Mouse (Mus musculus) heart, adult 2 months (tissue): ENCODE results near the gene Ndst2. TPM values are rescaled to one million over a fixed set of nuclear protein-coding genes. Genes with fewer than 3 reads are reported as not detected.

ENCODE experiments used
- DNase-seq, 2 experiments: peaks; one replicate each; pipeline ENCODE4 v3.0.0; 2021
- H3K27ac ChIP-seq: fragments of 200-600 bp; 2 replicates; pipeline ENCODE4 v1.8.1; 2022
- H3K27me3 ChIP-seq: fragments of 200-500 bp; 2 replicates; pipeline ENCODE4 v1.6.1; 2012; ENCODE audit warnings: mild to moderate bottlenecking, low read length, inconsistent platforms, mixed read lengths; ENCODE audit not compliant: control insufficient read depth, insufficient read depth
- H3K36me3 ChIP-seq: fragments of 200-500 bp; 2 replicates; pipeline ENCODE4 v1.6.1; 2012; ENCODE audit warnings: low read length, inconsistent platforms; ENCODE audit not compliant: control insufficient read depth, insufficient read depth
- H3K4me1 ChIP-seq: fragments of 200-500 bp; 2 replicates; pipeline ENCODE4 v1.6.1; 2011; ENCODE audit warnings: low read length; ENCODE audit not compliant: control insufficient read depth, insufficient read depth
- H3K4me3 ChIP-seq: fragments of 200-600 bp; 2 replicates; pipeline ENCODE4 v1.8.1; 2022
- H3K79me2 ChIP-seq: fragments of 200-500 bp; replicated peaks from 2 replicates; pipeline ENCODE4 v1.6.1; 2012; ENCODE audit warnings: mild to moderate bottlenecking, inconsistent platforms, low read length, moderate library complexity, mixed read lengths; ENCODE audit not compliant: control insufficient read depth, insufficient read depth
- H3K9ac ChIP-seq: fragments of 200-500 bp; 2 replicates; pipeline ENCODE4 v1.6.1; 2012; ENCODE audit warnings: low read depth, mild to moderate bottlenecking, control low read depth, inconsistent platforms, low read length, mixed read lengths
- CTCF ChIP-seq: fragments of 200-600 bp; IDR thresholded peaks from 2 replicates; pipeline ENCODE4 v1.8.1; 2022; ENCODE audit warnings: antibody characterized with exemption, mild to moderate bottlenecking, moderate library complexity
- EP300 ChIP-seq: fragments of 200-500 bp; IDR thresholded peaks from 2 replicates; pipeline ENCODE4 v1.6.1; 2011; ENCODE audit warnings: low read depth, low read length, control low read depth; ENCODE audit not compliant: insufficient read depth
- POLR2A ChIP-seq: fragments of 200-500 bp; IDR thresholded peaks from 2 replicates; pipeline ENCODE4 v1.6.1; 2011; ENCODE audit warnings: mild to moderate bottlenecking, low read depth, low read length, control low read depth; ENCODE audit not compliant: insufficient read depth
- WGBS: fragments of 180-500 bp; shearing (Covaris S2); methylation state at CpG from one replicate; pipeline ENCODE4 v1.1.7; 2018; 5-methylcytosine and 5-hydroxymethylcytosine counted together
- intact Hi-C: fragments of 180-260 bp; cut with DNase I; formaldehyde crosslinking; loops from one replicate; pipeline ENCODE4 v1.15.1; 2025
- polyA plus RNA-seq: library from polyadenylated mRNA; depleted of rRNA; stranded (reverse); fragments of >200 nt; gene quantifications from 2 replicates; pipeline ENCODE4 v1.2.3, GENCODE M21; 2012
- total RNA-seq, 2 experiments: library from RNA; stranded (reverse); gene quantifications; 2 replicates each; pipeline ENCODE4 v1.2.3; 2021

Ndst2 gene
- total and polyA plus RNA-seq, 3 experiments = 8.3 to 15.5 (median 8.5) TPM

- H3K27ac ChIP-seq = peak within 1 kb of the TSS; percentile 96
- peak within 1 kb of the TSS; percentile 79 for H3K9ac ChIP-seq
- intact Hi-C loops = loop anchor here (2.0 kb wide), 1 partner anchor 20 kb away; the partner anchor contains the start of gene Sec24c
- DNase-seq = peak; percentile 90 to 91
- under 1% methylated on average over 111 of the region's 111 CpGs for WGBS
- H3K4me3 ChIP-seq = peak within 1 kb of the TSS; percentile 91
- H3K4me1 ChIP-seq = peaks cover 18% of the 10 kb centered on the region
- TF ChIP-seq EP300 (0 out of 2 replicates have a peak, but pooled peaks have one; percentile 33), CTCF (no peak), POLR2A (peak; percentile 77; the same call in 1 of the 2 replicates)
- H3K79me2 ChIP-seq = no peaks in the 10 kb centered on the region
- H3K27me3 ChIP-seq = no peaks in the 10 kb centered on the region
- H3K36me3 ChIP-seq = peaks cover 16% of the 10 kb centered on the region
Observed at GRCm38 (mm10) chr14:20694884-20695760, 39.2 kb downstream of the Ndst2 start, which contains the start of gene Fut11. TSS of gene Fut11 (plus strand) at chr14:20694968.

DNA sequence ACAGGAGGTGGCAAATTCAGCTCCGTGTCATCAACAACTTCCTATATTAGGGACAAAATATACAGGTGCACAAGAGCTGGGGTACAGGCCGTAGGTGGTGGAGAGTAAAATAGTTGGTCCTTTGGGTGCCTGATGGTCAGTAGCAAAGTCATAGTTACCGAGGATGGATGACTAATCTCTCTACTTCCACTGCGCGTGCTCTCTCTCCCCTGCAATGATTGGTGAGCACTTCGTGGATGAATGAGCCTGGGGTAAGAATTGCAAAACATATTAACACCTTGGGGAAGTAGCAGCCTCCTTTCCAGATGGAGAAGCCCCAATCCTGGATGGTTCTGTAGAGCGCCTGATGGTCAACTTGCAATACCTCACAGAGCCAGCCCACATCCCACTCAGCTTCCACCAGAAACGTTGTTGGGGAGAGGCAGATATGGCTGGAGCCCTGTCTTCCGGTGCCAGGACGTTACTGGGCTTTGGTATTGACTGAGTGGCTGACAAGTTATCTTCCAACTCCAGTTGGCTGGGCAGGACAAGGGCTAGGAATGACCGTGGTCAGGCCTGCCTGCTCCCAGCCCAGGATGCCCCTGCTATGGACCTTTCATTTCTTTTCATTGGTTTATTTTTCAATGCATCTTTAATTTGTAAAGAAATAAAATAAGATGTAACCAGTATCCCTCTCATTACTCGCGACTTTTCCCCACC is 40.0 kb downstream of the Ndst2 start:
- peaks cover 12% of the 10 kb centered on the region for H3K36me3 ChIP-seq
- TF ChIP-seq POLR2A = no peak
- TF ChIP-seq EP300 = no peak
- TF ChIP-seq CTCF = no peak
- no peak for DNase-seq
- intact Hi-C loops = loop anchor here (2.0 kb wide), 1 partner anchor 20 kb away; the partner anchor contains the start of gene Sec24c
- no peaks in the 10 kb centered on the region for H3K27me3 ChIP-seq
- H3K27ac ChIP-seq = peak overlapping the region; percentile 96
- H3K79me2 ChIP-seq = no peaks in the 10 kb centered on the region
- H3K4me1 ChIP-seq = peaks cover 18% of the 10 kb centered on the region
- WGBS = 39% methylated on average over 13 of the region's 13 CpGs
- H3K4me3 ChIP-seq = peak overlapping the region; percentile 91
- H3K9ac ChIP-seq = no peak overlapping the region; the same call in 1 of the 2 replicates

DNA sequence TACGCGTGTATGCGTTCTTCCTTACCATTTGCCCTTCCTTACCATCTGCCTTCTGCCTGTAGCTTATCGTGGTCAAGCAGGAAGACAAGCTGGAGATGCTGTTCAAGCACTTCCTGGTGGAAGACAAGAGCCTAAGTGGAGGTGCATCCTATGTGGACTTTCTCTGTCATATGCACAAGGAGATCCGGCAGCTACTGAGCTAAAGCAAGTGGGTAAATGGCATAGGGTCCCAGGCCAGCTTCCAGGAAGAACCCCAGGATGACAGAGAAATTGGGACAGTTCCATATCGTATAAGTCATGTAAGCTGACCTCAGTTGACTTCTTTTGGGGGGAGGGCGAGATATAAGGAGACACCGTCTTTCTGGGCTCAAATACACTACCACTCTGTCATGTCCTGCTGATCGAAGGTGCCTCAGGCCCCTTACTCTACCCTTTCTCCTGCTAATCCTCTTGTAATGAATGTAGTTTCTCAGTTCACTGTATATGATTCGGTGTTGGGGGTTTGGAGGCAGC is 40.7 kb downstream of the Ndst2 start:
- 69% methylated on average over 10 of the region's 10 CpGs for WGBS
- TF ChIP-seq CTCF = no peak
- no peak for DNase-seq
- Histone ChIP-seq H3K9ac (no peak overlapping the region), H3K4me3 (no peak overlapping the region), H3K79me2 (no peaks in the 10 kb centered on the region), H3K27me3 (no peaks in the 10 kb centered on the region), H3K36me3 (peaks cover 13% of the 10 kb centered on the region), H3K27ac (no peak overlapping the region), H3K4me1 (peaks cover 17% of the 10 kb centered on the region)
- intact Hi-C loops = loop anchor here (2.0 kb wide), 1 partner anchor 19 kb away; the partner anchor contains the start of gene Sec24c

GRCm38 (mm10) chr14:20691772-20692171 is 42.6 kb downstream of the Ndst2 start:
- H3K9ac ChIP-seq = no peak overlapping the region
- peaks cover 8% of the 10 kb centered on the region for H3K4me1 ChIP-seq
- H3K4me3 ChIP-seq = no peak overlapping the region
- no peak for TF ChIP-seq POLR2A
- TF ChIP-seq CTCF = no peak
- TF ChIP-seq EP300 = no peak
- H3K79me2 ChIP-seq = no peaks in the 10 kb centered on the region
- no peaks in the 10 kb centered on the region for H3K27me3 ChIP-seq
- DNase-seq = no peak
- H3K36me3 ChIP-seq = peaks cover 4% of the 10 kb centered on the region
- H3K27ac ChIP-seq = no peak overlapping the region
- WGBS = 87% methylated on average over 6 of the region's 6 CpGs
- intact Hi-C loops = no loop called here

DNA sequence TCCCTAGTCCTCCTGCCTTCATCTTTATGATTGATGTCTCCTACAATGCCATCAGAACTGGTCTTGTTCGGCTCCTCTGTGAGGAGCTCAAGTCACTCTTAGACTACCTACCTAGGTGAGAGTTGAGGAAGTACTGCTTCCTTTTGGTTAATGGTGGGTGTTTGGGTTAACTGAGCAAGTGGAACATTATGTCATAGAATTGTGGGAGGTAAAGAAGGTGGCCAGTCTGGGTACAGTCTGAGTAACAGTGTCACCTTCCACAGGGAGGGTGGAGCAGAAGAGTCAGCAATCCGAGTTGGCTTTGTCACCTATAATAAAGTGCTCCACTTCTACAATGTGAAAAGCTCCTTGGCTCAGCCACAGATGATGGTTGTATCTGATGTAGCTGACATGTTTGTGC is 45.4 kb downstream of the Ndst2 start:
- TF ChIP-seq POLR2A (no peak), CTCF (no peak), EP300 (no peak)
- H3K79me2 ChIP-seq = no peaks in the 10 kb centered on the region
- no peak for DNase-seq
- WGBS = 84% methylated on average over 2 of the region's 2 CpGs
- no peak overlapping the region for H3K27ac ChIP-seq
- peaks cover 2% of the 10 kb centered on the region; the same call in 1 of the 2 replicates for H3K36me3 ChIP-seq
- H3K4me3 ChIP-seq = no peak overlapping the region
- intact Hi-C loops = no loop called here
- no peaks in the 10 kb centered on the region for H3K4me1 ChIP-seq
- no peak overlapping the region for H3K9ac ChIP-seq
- H3K27me3 ChIP-seq = no peaks in the 10 kb centered on the region
